Mouse (Mus musculus) heart, adult 11 months (tissue): ENCODE measurements at regions not wholly inside any gene's neighbourhood (a gene's known extent, or its start where the extent isn't known, plus 50 kb on each side); places are given as distances from the start of the nearest gene placed in this dataset.

Experiments used
- DNase-seq: peaks from one replicate; pipeline ENCODE4 v3.0.0; 2022

DNA sequence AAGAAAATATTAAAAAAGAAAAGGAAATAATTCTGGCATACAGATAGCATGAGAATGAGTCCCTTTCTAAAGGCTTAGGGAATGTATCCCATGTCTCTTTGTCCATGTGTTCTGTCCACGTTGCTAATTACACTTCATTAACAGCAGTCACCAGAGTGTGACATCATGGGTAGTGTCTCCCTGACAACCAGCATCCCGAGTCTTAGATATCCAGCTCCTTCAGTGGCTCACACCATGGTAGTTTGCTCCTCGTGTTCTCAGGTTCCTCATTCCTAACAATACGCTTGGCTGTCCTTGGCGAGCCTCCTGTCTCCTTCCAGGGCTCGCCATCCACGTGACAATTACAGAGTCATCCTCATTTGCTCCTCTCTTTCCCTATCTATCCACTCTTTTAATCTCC, 388.1 kb upstream of the Dynlrb2 start:
- DNase-seq: no peak

DNA sequence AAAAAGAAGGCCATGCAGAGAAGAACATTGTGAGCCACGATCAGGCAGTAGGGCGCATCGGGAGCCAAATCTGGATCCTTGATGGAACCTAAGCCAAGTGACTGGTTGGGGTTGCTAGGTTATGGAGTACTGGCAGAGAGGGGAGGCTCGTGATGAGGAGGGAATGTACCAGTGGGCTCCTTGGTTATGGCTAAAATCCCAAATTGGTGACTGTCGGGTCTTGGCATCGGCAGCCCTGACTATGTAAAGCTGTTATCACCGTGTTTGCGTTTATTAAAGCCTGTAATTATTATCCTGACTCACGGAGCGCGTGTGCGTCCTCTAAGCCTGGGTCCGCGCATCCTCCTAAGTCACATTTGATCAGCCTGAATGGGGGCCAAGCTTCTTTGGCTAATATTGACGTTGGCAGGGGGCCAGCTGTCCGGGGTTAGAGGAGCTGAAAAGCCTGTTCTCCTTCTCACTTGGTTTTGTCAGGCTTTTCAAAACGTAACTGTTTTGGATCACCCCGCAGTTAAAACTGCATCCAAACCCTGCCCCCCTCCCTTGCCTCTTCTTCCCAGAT, 388.9 kb upstream of the Dynlrb2 start:
- peak; percentile 97 for DNase-seq

DNA sequence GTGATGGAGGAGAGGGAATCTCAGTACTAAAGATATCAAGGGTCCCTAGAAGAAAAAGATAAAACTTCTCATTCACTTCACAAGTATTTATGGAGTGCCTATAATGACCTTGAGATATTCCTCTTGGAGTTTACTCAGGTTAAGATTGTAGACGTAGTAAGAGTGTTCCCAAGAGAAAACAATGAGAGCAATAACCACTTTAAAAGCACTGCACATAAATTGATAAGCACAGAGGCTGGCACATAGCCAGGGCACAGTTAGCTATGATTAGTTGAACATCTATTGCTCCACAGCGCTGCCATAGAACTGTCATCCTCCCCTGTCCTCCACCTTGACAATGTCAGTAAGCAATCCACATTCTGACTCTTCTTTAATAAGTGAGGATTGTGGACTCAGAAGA, 389.8 kb upstream of the Dynlrb2 start:
- DNase-seq: no peak

DNA sequence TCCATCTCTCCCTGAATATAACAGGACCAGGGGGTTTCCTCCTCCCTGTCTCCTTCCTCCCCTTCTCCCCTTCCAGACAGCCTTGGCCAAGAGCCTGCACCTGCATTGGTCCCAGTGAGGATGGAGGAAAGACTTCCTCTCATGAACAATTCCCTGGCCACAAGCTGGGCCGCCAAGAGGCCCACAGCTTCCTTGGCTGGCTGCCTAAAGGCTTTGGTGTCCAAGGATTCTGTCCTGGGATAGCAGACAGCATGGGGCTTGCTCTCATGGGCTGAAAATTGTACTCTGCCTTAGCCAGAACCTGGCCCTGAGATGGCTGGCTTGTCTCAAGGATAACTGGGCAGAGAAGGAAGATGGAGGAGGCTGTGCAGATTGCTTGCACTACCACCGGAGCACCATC, 390.3 kb upstream of the Dynlrb2 start:
- DNase-seq: peak; percentile 98

DNA sequence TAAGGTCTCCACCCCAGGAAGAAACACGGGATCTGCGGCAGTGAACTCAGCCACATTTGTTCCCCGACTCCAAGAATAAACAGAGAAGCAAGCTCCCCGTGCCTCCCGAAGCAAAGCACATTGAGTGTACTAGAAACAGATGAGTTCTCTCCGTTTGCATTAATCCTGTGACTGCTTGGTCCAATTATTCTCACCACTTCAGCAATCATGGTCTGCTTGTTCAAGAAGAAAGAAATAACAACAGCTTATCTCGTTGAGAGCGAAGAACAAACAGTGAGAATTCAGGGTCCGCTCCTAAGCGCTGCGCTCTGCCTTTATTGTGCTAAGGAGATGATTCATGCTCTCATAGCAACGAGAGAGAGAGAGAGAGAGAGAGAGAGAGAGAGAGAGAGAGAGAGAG, 393.6 kb upstream of the Dynlrb2 start:
- DNase-seq: no peak

DNA sequence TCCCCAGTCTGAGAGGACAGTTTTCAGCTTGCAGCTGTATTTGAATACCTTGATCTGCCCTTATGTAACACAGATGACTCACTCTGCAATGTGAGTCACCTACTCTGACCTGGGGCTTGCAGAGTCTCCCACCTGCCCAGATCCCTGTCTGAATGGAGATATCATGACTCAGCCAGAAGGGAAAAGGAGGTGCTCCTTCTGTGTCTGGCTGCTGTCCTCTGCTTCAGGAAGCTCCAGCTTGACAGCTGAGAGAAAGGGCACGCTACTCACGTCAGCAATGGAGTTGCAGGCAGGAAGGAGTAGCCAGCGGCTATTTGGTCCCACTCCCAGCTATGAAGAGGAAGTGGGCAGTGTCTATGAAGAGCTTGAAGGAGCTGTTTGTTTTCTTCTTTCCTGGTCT, 389.1 kb upstream of the Maf start:
- DNase-seq: no peak

DNA sequence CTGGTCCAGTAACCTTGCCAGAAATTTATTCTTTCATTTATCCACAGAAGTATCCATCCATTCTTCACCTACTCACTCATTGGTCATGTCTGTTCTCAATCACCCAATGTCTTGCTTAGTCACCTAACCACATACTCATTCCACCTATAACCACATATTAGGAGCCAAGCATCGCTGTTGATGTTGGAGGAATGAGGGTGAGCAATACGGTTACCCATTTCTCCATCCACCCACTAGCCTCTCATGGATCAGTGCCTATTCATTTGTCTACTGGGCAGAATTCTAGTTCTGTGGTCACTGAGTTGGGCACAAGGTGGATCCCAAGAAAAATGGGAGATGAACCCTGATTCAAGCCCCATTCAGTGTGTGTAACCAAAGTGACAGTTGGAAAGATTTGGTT, 375.6 kb upstream of the Maf start:
- DNase-seq: no peak

DNA sequence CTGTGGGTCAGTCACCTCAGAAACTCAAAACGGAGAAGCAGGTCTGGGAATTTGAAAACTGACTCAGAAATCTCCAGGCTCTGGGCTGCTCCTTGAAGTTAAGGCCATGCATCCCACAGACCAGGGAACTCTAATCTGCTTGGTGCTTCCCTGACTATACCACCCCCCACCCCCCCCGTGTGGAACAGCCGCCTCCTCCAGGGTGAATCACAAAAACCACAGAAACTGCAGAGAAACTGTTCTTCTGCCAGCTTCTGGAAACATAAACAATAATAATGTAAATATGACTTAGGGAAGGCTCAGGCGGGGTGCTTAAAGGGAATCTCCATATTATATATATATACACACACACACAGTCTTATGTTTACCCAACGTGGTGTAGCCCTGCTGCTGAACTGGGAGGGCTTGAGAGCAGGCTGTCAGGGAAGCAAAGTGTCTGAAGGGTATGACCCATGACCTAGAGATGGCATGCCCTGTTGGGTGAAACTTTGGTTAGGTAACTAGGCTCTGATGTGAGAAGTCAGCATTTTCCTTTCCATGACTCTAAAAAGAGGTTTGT, 371.3 kb upstream of the Maf start:
- no peak for DNase-seq

DNA sequence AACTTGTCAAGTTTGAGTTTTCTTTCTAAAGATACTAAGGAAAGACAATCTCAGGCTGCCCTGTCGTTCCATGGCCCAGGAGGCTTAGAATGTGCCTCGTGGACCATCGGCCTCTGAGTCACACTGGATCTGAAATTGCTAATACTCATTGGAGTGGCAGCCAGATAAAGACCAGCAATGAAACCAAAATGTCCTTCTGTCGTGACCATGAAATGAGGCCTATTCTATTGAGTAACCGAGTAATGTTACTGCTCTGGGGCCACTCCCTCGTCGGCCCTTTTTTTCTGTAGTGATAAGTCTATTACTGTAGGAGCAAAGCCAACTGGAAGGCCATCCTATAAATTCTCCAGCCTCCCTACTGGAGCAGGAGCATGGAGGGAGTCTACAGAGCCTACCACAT, 363.9 kb upstream of the Maf start:
- peak; percentile 85 for DNase-seq

DNA sequence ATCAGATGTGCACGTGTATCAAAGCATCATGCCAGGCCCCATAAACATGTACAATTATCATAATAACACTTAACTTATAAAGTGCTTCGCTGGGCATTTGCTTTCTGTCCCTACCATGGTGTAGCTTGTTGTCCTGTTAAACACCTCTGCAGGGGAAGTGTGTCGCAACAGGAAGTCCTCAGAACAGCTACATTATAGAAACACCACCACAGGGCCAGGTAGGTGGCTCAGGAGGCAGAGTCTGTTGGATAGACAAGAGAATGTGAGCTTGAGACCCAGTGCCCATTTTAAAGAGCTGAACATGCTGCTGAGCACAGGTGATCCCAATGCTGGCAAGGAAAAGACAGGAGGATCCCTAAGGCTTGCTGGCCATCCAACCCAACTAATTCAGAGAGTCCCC, 361.9 kb upstream of the Maf start:
- peak; percentile 53 for DNase-seq

DNA sequence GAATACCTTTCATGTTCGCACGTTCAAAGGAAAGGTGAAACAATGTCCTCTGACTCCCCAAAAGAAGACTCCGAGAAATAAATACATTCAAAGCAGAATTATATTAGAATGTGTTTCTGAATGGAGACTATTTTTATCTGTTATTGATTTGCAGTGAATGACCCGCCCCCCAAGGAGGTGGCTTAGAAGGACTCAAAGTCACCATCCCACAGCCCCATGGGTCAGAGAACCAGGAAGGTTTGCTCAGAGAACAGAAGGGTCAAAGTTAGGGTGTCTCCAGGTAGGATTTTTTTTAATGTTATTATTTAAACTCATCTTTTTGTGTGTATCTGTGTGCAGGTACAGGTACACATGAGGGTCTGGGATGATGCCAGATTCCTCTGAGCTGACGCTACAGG, 360.4 kb upstream of the Maf start:
- peak; percentile 17 for DNase-seq

DNA sequence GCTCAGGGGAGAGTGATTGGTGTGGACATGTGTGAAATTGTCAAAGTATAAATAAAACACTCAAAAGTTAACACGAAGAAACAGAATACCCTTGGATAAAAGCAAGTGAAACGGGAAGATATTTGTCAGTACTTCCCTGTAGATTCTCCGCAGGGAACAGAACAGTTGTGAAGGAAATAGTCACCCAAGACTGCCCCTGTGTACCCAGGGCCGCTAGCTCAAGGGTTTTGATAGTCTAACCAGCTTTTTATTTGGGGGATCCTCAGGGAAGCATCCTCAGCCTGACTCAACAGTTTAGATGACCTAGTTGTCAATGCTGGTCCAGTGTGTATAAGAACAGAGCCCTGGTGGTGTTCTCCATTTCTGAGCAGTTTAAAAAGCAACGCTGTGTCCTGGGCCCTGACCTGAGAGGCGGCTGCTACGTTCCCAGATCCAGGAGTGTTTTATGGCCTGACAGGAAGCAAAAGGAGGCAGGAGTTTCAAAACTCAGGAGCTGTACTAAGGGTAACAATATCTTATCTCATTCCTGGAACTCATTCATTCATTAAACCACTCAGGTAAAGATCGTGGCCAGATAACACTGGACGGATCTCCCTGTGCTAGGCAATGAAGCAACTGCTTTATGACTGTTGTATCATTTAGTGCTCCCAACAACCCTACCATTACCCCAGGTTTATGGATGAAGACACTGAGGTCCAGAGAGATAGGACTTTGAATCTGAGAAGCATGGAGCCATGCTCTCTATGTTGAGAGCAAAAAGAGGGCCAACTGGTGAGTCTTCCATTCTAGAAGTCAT, 359.8 kb upstream of the Maf start:
- DNase-seq: peak; percentile 74

DNA sequence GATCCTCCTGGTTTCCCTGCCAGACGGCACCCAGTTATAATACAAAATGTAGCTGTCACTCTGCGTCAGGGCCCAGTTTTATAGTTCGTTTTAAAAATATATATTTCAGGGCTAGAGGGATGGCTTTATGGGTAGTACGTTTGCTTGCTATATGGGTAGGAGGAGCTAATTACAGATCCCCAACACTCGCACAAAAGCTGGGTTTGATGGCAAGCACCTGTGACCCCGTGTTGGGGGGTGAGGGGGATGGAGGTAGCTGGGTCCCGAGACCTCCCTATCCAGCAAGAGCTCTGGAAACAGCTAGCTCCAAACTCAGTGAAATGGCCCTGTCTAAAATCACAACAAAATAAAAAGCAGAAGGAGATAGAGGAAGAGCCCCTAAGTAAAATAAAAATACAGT, 358.3 kb upstream of the Maf start:
- DNase-seq: peak; percentile 67

DNA sequence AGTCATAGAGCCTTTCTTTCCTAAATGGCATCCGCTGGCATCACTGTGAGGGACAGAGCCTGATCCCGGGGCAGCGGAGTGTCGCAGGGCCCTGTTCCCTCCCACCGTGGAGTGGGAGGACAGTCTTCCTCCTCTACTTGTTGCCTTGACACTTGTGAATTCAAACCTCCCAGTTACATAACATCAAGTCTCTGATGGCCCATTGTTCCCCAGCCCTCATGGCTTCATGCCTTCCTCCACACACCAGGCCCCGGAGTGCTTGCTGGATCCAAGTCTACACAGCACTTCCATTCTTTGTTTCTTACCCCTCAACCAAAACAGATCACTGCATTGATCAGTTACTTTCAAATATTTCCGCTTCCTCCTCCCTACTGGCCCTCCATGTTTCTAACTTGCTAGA, 357.7 kb upstream of the Maf start:
- peak; percentile 77 for DNase-seq

DNA sequence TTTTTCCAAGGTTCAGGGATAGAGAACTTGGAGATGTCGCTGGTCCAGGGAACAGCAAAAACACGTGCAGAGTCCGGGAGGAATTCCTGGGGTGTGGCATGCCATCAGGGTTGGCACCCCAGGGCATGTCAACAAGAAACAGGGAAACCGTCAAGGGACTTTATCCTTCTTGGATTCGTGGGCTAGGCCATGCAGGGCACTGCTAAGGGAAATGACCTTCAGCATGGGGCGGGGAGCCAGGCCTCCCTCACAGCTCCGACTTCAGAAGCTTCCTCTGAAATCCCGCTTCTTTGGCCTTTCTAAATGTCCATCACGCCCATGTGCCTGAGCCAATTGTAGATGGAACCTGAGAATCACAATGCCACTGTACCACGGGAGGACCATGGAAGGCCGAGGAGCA, 357.0 kb upstream of the Maf start:
- DNase-seq: peak; percentile 55

DNA sequence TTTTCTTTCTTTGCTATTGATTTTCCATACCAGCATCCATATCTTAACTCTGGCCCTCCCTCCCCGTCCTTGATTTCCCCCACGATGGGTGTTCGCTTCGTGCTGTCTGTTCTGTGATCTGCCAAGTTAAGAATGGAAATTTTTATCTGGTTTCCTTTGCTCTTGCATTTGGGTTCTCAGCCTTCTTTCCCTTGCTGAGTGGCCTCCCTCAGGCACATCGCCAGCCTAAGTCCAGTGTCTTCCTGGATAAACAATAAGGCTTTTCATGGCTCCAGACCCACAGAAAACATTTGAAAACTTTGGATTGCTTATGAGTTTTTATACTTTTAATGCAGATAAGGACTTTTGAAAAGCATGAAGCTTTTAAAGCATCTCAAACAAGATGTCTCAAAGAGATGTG, 355.9 kb upstream of the Maf start:
- peak; percentile 86 for DNase-seq

DNA sequence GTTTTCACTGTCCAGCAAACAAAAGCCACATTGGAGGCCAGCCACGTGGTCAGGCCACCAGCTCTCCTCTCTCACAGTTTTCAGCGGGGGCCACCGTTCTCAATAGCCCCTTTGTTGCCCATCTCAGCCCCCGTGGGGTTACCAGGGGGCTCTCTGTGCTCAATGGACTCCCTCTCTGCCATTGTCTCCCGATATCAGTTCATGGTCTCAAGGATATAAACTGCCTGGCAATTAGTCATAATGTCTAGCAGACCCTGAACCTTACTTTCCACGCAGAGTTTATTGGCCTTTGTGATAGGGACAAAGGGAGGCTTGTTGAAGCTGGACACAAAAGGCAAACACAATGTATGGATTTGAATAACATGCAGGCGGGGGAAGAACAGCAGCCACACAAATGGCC, 345.9 kb upstream of the Maf start:
- peak; percentile 68 for DNase-seq

DNA sequence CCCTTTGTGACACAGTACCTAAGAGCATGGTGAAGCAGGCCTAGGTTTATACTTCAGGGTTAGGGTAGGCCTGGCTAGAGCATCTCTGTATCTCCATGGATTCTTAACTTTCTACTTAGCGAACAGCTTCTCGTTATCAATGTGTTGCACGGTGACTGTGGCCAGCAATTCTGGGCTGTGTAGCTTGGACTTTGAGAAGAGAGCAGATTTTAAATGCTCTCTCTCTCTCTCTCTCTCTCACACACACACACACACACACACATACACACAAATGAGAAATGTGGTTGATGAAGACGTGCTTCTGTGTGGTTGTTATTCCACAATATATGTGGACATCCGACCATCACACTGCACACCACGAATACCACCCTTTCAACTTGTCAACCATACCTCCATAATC, 345.4 kb upstream of the Maf start:
- peak; percentile 3 for DNase-seq

DNA sequence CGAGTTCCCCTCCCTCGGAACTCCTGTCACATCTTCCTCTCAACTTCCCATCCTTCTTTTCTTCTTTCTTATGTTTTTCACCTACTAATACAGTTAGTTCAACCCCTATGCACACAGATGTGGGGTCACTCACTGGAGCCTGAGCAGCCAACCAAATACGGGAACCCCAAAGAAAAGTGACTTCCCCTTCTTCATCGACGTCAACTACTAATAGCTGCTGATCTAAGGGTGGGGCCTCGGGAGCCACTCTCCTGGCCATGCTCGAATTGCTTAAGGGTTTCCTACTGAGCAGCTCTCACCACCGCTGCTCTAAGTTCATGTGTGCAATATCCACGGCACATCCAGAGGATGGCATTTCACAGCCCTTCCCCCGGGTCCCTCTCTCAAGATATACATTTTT, 340.9 kb upstream of the Maf start:
- DNase-seq: peak; percentile 40

DNA sequence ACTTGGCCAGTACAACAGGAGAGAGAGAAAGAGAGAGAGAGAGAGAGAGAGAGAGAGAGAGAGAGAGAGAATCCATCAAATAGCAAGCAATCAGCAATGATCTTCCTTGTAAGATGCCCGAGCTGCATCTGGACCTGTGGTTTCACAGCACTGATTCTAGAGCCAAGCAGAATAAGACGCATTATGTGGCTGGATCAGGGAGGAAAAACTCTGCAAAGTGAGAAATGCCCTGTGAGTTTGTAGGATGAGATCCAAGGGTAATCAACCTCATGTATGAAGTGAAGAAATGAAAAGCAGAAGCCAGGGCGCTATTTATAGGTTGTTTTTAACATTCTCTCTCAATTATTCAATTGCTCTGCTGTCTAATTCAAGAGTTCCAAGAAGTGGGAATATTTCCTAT, 339.3 kb upstream of the Maf start:
- DNase-seq: peak; percentile 7

DNA sequence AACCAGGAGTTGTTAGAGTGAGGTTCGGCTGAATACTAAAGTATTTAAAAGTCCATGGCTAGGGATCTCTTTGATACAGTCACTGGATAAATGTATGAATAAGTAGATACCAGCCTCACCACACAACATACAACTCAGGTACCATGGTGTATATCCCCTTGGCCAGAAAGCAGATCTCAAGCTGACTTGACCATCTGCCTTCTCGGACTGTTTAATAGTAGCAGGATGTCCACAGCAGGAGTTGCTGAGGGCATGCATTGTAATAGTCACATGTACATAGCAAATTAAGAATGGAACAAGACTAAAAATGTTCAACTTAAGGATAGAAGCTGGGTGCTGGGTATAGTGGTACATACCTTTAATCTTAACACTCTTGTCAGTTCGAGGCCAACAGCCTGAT, 337.9 kb upstream of the Maf start:
- DNase-seq: peak; percentile 42

DNA sequence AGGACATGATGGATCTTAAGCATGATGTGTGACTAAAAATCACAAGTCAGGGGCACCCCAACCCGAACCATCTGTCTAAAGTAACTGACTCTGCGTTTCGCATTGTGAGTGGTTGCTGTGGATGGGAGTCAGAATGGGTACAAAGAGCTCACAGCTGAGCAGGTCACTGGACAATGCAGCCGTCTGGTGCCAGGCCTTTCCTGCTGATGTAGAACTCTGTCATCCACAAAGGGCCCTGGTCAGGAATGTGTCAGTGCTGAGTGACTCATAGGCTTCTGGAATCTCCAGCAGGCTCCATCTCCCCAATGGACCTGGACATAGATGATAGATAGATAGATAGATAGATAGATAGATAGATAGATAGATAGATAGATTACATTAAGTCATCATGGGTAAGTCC, 335.8 kb upstream of the Maf start:
- DNase-seq: peak; percentile 49

DNA sequence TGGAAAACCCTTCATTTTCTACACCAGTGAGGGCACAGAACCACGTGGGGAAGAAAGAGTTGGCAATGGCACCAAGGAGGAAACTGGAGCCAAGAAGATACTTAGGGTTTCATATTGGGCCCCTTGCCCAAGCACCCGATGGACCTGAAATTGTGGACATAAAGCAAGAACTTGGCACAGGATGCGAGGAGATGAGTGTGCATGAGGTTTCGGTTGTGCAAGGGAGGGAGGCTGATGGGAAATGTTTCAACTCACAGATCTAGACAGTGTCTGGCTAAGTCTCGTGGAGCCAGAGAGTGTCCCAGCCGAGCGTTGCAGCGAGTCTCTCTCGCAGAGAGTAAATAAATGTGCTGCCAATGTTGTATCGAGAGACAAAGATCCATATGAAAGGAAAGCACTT, 323.4 kb upstream of the Maf start:
- peak; percentile 84 for DNase-seq

DNA sequence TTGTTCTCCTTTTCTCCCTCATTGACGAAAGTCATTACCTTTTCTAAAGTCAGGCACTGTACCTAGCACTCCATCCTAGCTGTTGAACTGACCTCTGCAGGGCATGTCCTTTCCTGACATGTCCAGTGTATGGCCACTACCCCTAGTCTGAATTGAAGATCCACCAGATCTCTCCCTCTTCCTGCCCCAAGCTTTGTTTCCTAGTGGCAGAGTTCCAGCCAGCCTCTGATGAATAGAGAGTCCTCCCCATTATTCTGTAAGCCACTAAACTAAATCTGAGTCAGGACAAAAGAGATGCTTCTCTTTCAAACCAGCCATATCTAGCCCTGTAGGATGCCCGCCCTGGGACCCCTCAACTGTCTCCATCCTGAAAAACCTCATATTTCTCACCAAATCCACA, 317.7 kb upstream of the Maf start:
- DNase-seq: peak; percentile 87

DNA sequence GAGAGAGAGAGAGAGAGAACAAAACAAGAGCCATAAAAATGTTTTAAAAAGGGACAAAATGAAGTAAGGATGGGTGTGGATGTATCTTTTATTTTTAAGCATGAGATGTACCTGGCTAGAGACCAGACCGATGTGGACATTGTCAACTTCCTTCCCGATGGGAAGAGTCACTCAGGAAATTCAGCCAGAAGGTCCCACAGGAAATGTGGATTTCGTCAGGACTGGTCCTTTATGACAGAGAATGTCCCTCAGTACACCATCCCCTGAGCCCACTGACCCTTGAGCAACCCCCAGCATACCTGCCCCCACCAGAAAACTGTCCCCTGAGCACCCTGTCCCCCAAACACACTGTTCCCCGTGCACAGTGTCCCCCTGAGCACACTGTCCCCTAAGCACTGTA, 317.2 kb upstream of the Maf start:
- DNase-seq: peak; percentile 83
